Mouse (Mus musculus) kidney, adult 18-20 months (tissue): ENCODE results near the gene B9d2.

Experiments
- DNase-seq: peaks from one replicate; pipeline ENCODE4 v3.0.0; 2021

B9d2 gene

DNA sequence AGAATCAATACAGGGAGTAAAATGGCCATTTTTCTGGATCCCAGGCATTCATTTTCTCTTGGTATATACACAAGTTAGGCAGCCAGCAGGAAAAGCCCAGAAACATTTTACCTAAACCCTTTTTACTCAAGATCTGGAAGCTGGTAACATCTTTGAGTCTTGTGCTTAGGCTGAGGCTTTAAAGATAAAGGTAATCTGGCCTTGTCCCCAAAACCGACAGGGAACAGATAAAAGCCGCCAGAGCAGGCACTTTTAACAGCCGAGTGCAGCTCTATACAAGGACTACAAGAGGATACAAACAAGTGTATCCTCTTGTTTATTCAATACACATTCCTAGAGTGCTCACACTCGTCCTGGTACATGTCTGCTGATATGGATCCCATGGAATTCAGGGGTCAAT lies 54.4 kb downstream of the B9d2 start:
- DNase-seq, result no peak
